Comparison of ENCODE assay signal across 8 mouse cellular contexts in the genomic region with DNA sequence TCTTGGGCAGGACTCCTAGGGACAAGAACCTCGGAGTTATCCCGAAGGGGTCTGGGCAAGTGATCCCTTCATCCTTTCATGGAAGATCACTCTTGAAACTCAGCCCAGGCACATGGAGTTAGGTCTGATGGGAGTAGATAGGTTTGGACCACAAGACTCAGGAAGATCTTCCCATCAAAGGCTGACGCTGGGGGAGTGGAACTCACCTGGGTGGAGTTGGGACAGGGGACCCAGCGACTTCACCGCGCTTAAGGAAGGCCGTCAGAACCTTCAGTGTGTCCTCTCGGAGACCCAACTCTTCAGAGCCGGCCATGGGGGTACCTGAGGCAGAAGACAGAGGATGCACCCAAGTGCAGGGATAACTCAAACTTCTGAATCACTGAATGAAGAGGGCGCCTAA. TPM values are rescaled to one million over a fixed set of nuclear protein-coding genes. Genes with fewer than 3 reads are reported as not detected.
DNase-seq lines count a peak whose midpoint lies in the region; ATAC-seq and TF ChIP-seq lines count a peak whose summit lies in the region.

No protein-coding gene starts in this region.

- TF ChIP-seq CTCF in liver, adult 2 months (IDR thresholded peaks at IDR 0.05; ENCODE audit: low read depth, low read length) = no peak
- TF ChIP-seq CTCF in hindbrain, postnatal 0 days (IDR thresholded peaks at IDR 0.05; ENCODE audit: low read depth) = no peak
- TF ChIP-seq CTCF in midbrain, postnatal 0 days (IDR thresholded peaks at IDR 0.05) = no peak

- no peak for TF ChIP-seq POLR2A in liver, adult 2 months (IDR thresholded peaks at IDR 0.05; ENCODE audit: extremely low read depth, insufficient read depth, low read length)

- peaks cover 10% of the 10 kb centered on the region; the same call in 1 of the 2 replicates for H3K36me3 ChIP-seq in liver, adult 2 months (ENCODE audit: control insufficient read depth, insufficient read depth, low read length)
- H3K36me3 ChIP-seq in embryonic facial prominence, embryonic 14.5 days (ENCODE audit: control insufficient read depth, insufficient read depth, low read length) = peaks cover 66% of the 10 kb centered on the region
- peaks cover 14% of the 10 kb centered on the region for H3K36me3 ChIP-seq in hindbrain, postnatal 0 days (ENCODE audit: insufficient read depth, low read length)
- H3K36me3 ChIP-seq in midbrain, postnatal 0 days (ENCODE audit: insufficient read depth, low read length) = peaks cover 21% of the 10 kb centered on the region

- peaks cover 6% of the 10 kb centered on the region; the same call in 1 of the 2 replicates for H3K4me1 ChIP-seq in liver, adult 2 months (ENCODE audit: control insufficient read depth, insufficient read depth, low read length)
- peaks cover 11% of the 10 kb centered on the region for H3K4me1 ChIP-seq in embryonic facial prominence, embryonic 14.5 days (ENCODE audit: control insufficient read depth, insufficient read depth, low read length)
- H3K4me1 ChIP-seq in hindbrain, postnatal 0 days (ENCODE audit: insufficient read depth, low read length) = peaks cover 5% of the 10 kb centered on the region; the same call in 1 of the 2 replicates
- H3K4me1 ChIP-seq in midbrain, postnatal 0 days (ENCODE audit: insufficient read depth, low read length) = 0 out of 2 replicates have a peak, but pooled peaks cover 2% of the 10 kb centered on the region

- H3K79me2 ChIP-seq in liver, adult 2 months (ENCODE audit: control insufficient read depth, insufficient read depth, low read length) = no peaks in the 10 kb centered on the region

- no peak overlapping the region for H3K27ac ChIP-seq in liver, adult 2 months (replicated peaks; ENCODE audit: insufficient read depth, low read depth, low read length)
- peak overlapping the region; percentile 90 for H3K27ac ChIP-seq in embryonic facial prominence, embryonic 14.5 days (replicated peaks; ENCODE audit: low read depth, low read length)
- H3K27ac ChIP-seq in hindbrain, postnatal 0 days = no peak overlapping the region
- no peak overlapping the region for H3K27ac ChIP-seq in midbrain, postnatal 0 days (ENCODE audit: low read depth, low read length)

- peak overlapping the region; percentile 46 for H3K9ac ChIP-seq in liver, adult 2 months (ENCODE audit: low read depth, low read length)
- H3K9ac ChIP-seq in embryonic facial prominence, embryonic 14.5 days (ENCODE audit: low read depth, low read length) = peak overlapping the region; percentile 87
- peak overlapping the region; percentile 68; the same call in 1 of the 2 replicates for H3K9ac ChIP-seq in hindbrain, postnatal 0 days (replicated peaks; ENCODE audit: low read length)
- no peak overlapping the region for H3K9ac ChIP-seq in midbrain, postnatal 0 days (replicated peaks; ENCODE audit: low read length, poor library complexity, severe bottlenecking)

- DNase-seq in liver, adult 2 months (ENCODE audit: extremely low read depth, low read depth, low spot score) = no peak
- DNase-seq in liver = no peak
- DNase-seq in embryonic facial prominence, embryonic 14.5 days (ENCODE audit: low spot score) = no peak
- DNase-seq in hindbrain, postnatal 0 days (ENCODE audit: low spot score) = no peak
- DNase-seq in midbrain, postnatal 0 days (ENCODE audit: low spot score) = no peak
- no peak for DNase-seq in layer of hippocampus, adult 9-10 months (ENCODE audit: low spot score)
- no peak for DNase-seq in Muller cell, postnatal 12 days (ENCODE audit: inconsistent ontology term)
- DNase-seq in cerebellum, adult 8-10 months = no peak

- peak overlapping the region; percentile 95 for H3K4me2 ChIP-seq in embryonic facial prominence, embryonic 14.5 days (ENCODE audit: low read depth, low read length)
- peak overlapping the region; percentile 81 for H3K4me2 ChIP-seq in hindbrain, postnatal 0 days (ENCODE audit: low read depth, low read length)
- H3K4me2 ChIP-seq in midbrain, postnatal 0 days (ENCODE audit: low read depth, low read length, poor library complexity, severe bottlenecking) = peak overlapping the region; percentile 80

- H3K4me3 ChIP-seq in liver, adult 2 months (ENCODE audit: insufficient read depth, low read depth, low read length) = peak overlapping the region; percentile 83; the same call in 1 of the 2 replicates
- H3K4me3 ChIP-seq in embryonic facial prominence, embryonic 14.5 days (ENCODE audit: low read depth, low read length) = peak overlapping the region; percentile 63
- H3K4me3 ChIP-seq in hindbrain, postnatal 0 days (ENCODE audit: low read length) = peak overlapping the region; percentile 50
- peak overlapping the region; percentile 54 for H3K4me3 ChIP-seq in midbrain, postnatal 0 days (ENCODE audit: low read depth, low read length)

- ATAC-seq in embryonic facial prominence, embryonic 14.5 days (ENCODE audit: low read depth) = no peak
- ATAC-seq in hindbrain, postnatal 0 days = no peak
- no peak for ATAC-seq in midbrain, postnatal 0 days (ENCODE audit: low FRiP score)

- H3K9me3 ChIP-seq in embryonic facial prominence, embryonic 14.5 days (ENCODE audit: control insufficient read depth, low read length) = no peaks in the 10 kb centered on the region
- H3K9me3 ChIP-seq in hindbrain, postnatal 0 days (ENCODE audit: low read length) = no peaks in the 10 kb centered on the region
- H3K9me3 ChIP-seq in midbrain, postnatal 0 days (ENCODE audit: low read length) = no peaks in the 10 kb centered on the region

- 18% methylated on average over 10 of the region's 10 CpGs for WGBS in liver, adult 2 months
- 17% methylated on average over 10 of the region's 10 CpGs for WGBS in embryonic facial prominence, embryonic 14.5 days
- 12% methylated on average over 10 of the region's 10 CpGs for WGBS in hindbrain, postnatal 0 days
- WGBS in midbrain, postnatal 0 days = 13% methylated on average over 10 of the region's 10 CpGs

- H3K27me3 ChIP-seq in liver, adult 2 months (ENCODE audit: control insufficient read depth, insufficient read depth, low read length) = no peaks in the 10 kb centered on the region
- no peaks in the 10 kb centered on the region for H3K27me3 ChIP-seq in embryonic facial prominence, embryonic 14.5 days (replicated peaks; ENCODE audit: control insufficient read depth, insufficient read depth, low read length)
- no peaks in the 10 kb centered on the region for H3K27me3 ChIP-seq in hindbrain, postnatal 0 days (ENCODE audit: insufficient read depth, low read length)
- H3K27me3 ChIP-seq in midbrain, postnatal 0 days (ENCODE audit: insufficient read depth, low read length) = no peaks in the 10 kb centered on the region

RNA-seq across cellular contexts. Expression of a gene that starts 0.8 kb away (rescaled TPM):
- total RNA-seq in liver, adult 2 months (2014; rRNA removed) = 58.5 and 59.0 TPM in 2 replicates
- polyA plus RNA-seq in liver, adult 2 months (2012; rRNA removed) = 82.0 and 101 TPM in 2 replicates
- polyA plus RNA-seq in embryonic facial prominence, embryonic 14.5 days (2014; fragmentation: Nextera tagmentation; extraction: Ambion mirVana) = 77.7 and 84.6 TPM in 2 replicates
- total RNA-seq in hindbrain, postnatal 0 days (2014; rRNA removed) = 42.2 and 48.6 TPM in 2 replicates
- 31.5 and 33.7 TPM in 2 replicates for polyA plus RNA-seq in hindbrain, postnatal 0 days (2015; fragmentation: Nextera tagmentation; extraction: Ambion mirVana)
- total RNA-seq in midbrain, postnatal 0 days (2014; rRNA removed) = 37.2 and 40.6 TPM in 2 replicates
- 25.6 and 25.9 TPM in 2 replicates for polyA plus RNA-seq in midbrain, postnatal 0 days (2015; fragmentation: Nextera tagmentation; extraction: Ambion mirVana)

RNA-seq across cellular contexts. Expression of a gene that starts 1.8 kb away (rescaled TPM):
- total RNA-seq in liver, adult 2 months (2014; rRNA removed) = 4.2 and 5.6 TPM in 2 replicates
- polyA plus RNA-seq in liver, adult 2 months (2012; rRNA removed) = 13.3 and 14.5 TPM in 2 replicates
- polyA plus RNA-seq in embryonic facial prominence, embryonic 14.5 days (2014; fragmentation: Nextera tagmentation; extraction: Ambion mirVana) = 43.2 and 48.6 TPM in 2 replicates
- 7.2 and 15.0 TPM in 2 replicates for total RNA-seq in hindbrain, postnatal 0 days (2014; rRNA removed)
- 13.0 and 13.6 TPM in 2 replicates for polyA plus RNA-seq in hindbrain, postnatal 0 days (2015; fragmentation: Nextera tagmentation; extraction: Ambion mirVana)
- total RNA-seq in midbrain, postnatal 0 days (2014; rRNA removed) = 7.8 and 11.4 TPM in 2 replicates
- polyA plus RNA-seq in midbrain, postnatal 0 days (2015; fragmentation: Nextera tagmentation; extraction: Ambion mirVana) = 5.9 and 8.4 TPM in 2 replicates

RNA-seq across cellular contexts. Expression of a gene that starts 10.3 kb away (rescaled TPM):
- total RNA-seq in liver, adult 2 months (2014; rRNA removed) = 15.9 and 23.0 TPM in 2 replicates
- polyA plus RNA-seq in liver, adult 2 months (2012; rRNA removed) = 26.0 and 36.1 TPM in 2 replicates
- 173 and 178 TPM in 2 replicates for polyA plus RNA-seq in embryonic facial prominence, embryonic 14.5 days (2014; fragmentation: Nextera tagmentation; extraction: Ambion mirVana)
- total RNA-seq in hindbrain, postnatal 0 days (2014; rRNA removed) = 215 and 251 TPM in 2 replicates
- polyA plus RNA-seq in hindbrain, postnatal 0 days (2015; fragmentation: Nextera tagmentation; extraction: Ambion mirVana) = 470 and 531 TPM in 2 replicates
- 218 and 285 TPM in 2 replicates for total RNA-seq in midbrain, postnatal 0 days (2014; rRNA removed)
- 580 and 583 TPM in 2 replicates for polyA plus RNA-seq in midbrain, postnatal 0 days (2015; fragmentation: Nextera tagmentation; extraction: Ambion mirVana)

RNA-seq across cellular contexts. Expression of a gene that starts 19.5 kb away (rescaled TPM):
- total RNA-seq in liver, adult 2 months (2014; rRNA removed) = 4.4 and 9.7 TPM in 2 replicates
- 25.7 and 31.8 TPM in 2 replicates for polyA plus RNA-seq in liver, adult 2 months (2012; rRNA removed)
- polyA plus RNA-seq in embryonic facial prominence, embryonic 14.5 days (2014; fragmentation: Nextera tagmentation; extraction: Ambion mirVana) = 43.7 and 47.5 TPM in 2 replicates
- 76.7 and 77.7 TPM in 2 replicates for total RNA-seq in hindbrain, postnatal 0 days (2014; rRNA removed)
- polyA plus RNA-seq in hindbrain, postnatal 0 days (2015; fragmentation: Nextera tagmentation; extraction: Ambion mirVana) = 40.7 and 45.6 TPM in 2 replicates
- total RNA-seq in midbrain, postnatal 0 days (2014; rRNA removed) = 86.5 and 90.9 TPM in 2 replicates
- 49.0 and 53.3 TPM in 2 replicates for polyA plus RNA-seq in midbrain, postnatal 0 days (2015; fragmentation: Nextera tagmentation; extraction: Ambion mirVana)

RNA-seq across cellular contexts. Expression of a gene that starts 21.1 kb away (rescaled TPM):
- 8.9 and 13.9 TPM in 2 replicates for total RNA-seq in liver, adult 2 months (2014; rRNA removed)
- 53.4 and 54.9 TPM in 2 replicates for polyA plus RNA-seq in liver, adult 2 months (2012; rRNA removed)
- polyA plus RNA-seq in embryonic facial prominence, embryonic 14.5 days (2014; fragmentation: Nextera tagmentation; extraction: Ambion mirVana) = 50.5 and 52.3 TPM in 2 replicates
- 8.4 and 18.6 TPM in 2 replicates for total RNA-seq in hindbrain, postnatal 0 days (2014; rRNA removed)
- 15.8 and 16.9 TPM in 2 replicates for polyA plus RNA-seq in hindbrain, postnatal 0 days (2015; fragmentation: Nextera tagmentation; extraction: Ambion mirVana)
- total RNA-seq in midbrain, postnatal 0 days (2014; rRNA removed) = 7.3 and 7.9 TPM in 2 replicates
- polyA plus RNA-seq in midbrain, postnatal 0 days (2015; fragmentation: Nextera tagmentation; extraction: Ambion mirVana) = 11.9 and 14.0 TPM in 2 replicates
